Mouse (Mus musculus) forelimb bud, embryonic 11.5 days (tissue): Measurements from ENCODE around the gene Nat8f3.
"Not testable (repeated sequence)": the region's sequence is repeated elsewhere in the genome, so short reads cannot be mapped to it uniquely, and the experiment has no call there.

Experiments used
- DNase-seq: peaks from one replicate; pipeline ENCODE4 v3.0.0-alpha.2; 2012; ENCODE audit warnings: low read depth, low spot score

Nat8f3 gene

GRCm38 (mm10) chr6:85765532-85765931, at the start of gene Nat8f3:
Gene Nat8f3 (minus strand): TSS chr6:85765754.
- DNase-seq: peak; percentile 0

GRCm38 (mm10) chr6:85813339-85813738, 47.8 kb upstream of the Nat8f3 start:
- DNase-seq: no peak

- DNase-seq: not testable (repeated sequence)
Observed at GRCm38 (mm10) chr6:85810942-85811537, 45.5 kb upstream of the Nat8f3 start.

GRCm38 (mm10) chr6:85810514-85810913, 45.0 kb upstream of the Nat8f3 start:
- DNase-seq: not testable (repeated sequence)

- not testable (repeated sequence) for DNase-seq
Observed at GRCm38 (mm10) chr6:85809784-85810183, 44.2 kb upstream of the Nat8f3 start.

- DNase-seq: not testable (repeated sequence)
Observed at GRCm38 (mm10) chr6:85803180-85803579, 37.6 kb upstream of the Nat8f3 start.

- not testable (repeated sequence) for DNase-seq
Observed at GRCm38 (mm10) chr6:85763127-85764070, 2.2 kb downstream of the Nat8f3 start.

- DNase-seq: not testable (repeated sequence)
Observed at GRCm38 (mm10) chr6:85762678-85763077, 2.9 kb downstream of the Nat8f3 start.

- not testable (repeated sequence) for DNase-seq
Observed at GRCm38 (mm10) chr6:85755705-85756249, 9.8 kb downstream of the Nat8f3 start.

GRCm38 (mm10) chr6:85713105-85713504, 52.4 kb downstream of the Nat8f3 start, which contains the start of gene Nat8f7:
Gene Nat8f7 (minus strand): TSS chr6:85713205.
- not testable (repeated sequence) for DNase-seq

GRCm38 (mm10) chr6:85709607-85710006, 55.9 kb downstream of the Nat8f3 start:
- not testable (repeated sequence) for DNase-seq

GRCm38 (mm10) chr6:85709206-85709605, 56.3 kb downstream of the Nat8f3 start:
- DNase-seq: not testable (repeated sequence)

- not testable (repeated sequence) for DNase-seq
Observed at GRCm38 (mm10) chr6:85701943-85702342, 63.6 kb downstream of the Nat8f3 start.
